Mouse (Mus musculus): Measurements from ENCODE around the gene Stat3. TPM values are rescaled to one million over a fixed set of nuclear protein-coding genes. Genes with fewer than 3 reads are reported as not detected.

The Stat3 gene
- polyA plus RNA-seq, 1 experiment from 2014 or later = 45.0 TPM

DNA sequence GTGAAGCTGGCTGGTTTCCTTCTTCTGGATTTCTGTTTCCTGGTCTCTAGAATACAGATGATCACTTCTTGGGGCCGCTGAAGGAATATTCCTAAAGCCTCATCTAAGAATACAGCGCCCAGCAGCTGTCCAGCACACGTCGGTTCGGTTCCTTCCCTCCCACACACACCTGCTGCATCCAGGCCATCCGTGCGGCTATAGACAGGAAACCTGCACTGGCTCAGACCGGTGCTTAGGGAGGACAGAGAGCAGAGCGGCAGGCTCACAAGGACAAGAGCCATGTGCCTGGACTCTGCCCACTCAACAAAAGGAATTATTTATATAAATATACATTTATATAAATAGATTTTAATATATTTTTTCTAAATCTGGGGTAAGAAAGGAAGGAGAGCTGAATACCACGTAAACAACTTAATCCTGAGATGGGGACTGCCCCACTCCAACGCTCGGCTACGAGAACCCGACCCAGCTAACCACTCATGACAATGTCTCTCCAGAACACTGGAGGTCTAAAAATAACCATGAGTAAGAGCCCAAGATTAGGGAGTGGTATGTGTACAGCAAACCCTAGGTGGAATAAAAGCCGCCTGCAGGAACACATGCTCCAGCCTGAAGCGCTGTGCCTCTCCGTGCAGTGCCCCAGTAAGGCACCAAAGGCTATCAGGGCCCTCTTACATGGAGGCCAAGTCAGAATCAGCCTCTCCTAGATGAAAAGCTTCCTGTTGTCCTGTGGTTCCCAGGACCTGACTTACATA, 26.8 kb downstream of the Stat3 start:
- Histone ChIP-seq H3K9ac (ENCODE audit: low read depth, low read length) (peak overlapping the region; percentile 52; the same call in 1 of the 2 replicates), H3K4me2 (peak overlapping the region; percentile 34), H3K36me3 (ENCODE audit: control insufficient read depth, insufficient read depth, low read length) (peaks cover 11% of the 10 kb centered on the region), H3K9me3 (replicated peaks; ENCODE audit: control insufficient read depth, low read length) (no peaks in the 10 kb centered on the region), H3K4me1 (ENCODE audit: control insufficient read depth, insufficient read depth, low read length) (peaks cover 11% of the 10 kb centered on the region), H3K27me3 (ENCODE audit: control insufficient read depth, insufficient read depth, low read length) (no peaks in the 10 kb centered on the region), H3K4me3 (ENCODE audit: low read depth, low read length) (no peak overlapping the region), H3K27ac (ENCODE audit: low read depth, low read length) (peak overlapping the region; percentile 70)
- ATAC-seq (replicated peaks; ENCODE audit: insufficient number of reproducible peaks, low FRiP score, low TSS enrichment) = no peak
- WGBS (ENCODE audit: insufficient replicate concordance) = 54% methylated on average over 17 of the region's 17 CpGs

DNA sequence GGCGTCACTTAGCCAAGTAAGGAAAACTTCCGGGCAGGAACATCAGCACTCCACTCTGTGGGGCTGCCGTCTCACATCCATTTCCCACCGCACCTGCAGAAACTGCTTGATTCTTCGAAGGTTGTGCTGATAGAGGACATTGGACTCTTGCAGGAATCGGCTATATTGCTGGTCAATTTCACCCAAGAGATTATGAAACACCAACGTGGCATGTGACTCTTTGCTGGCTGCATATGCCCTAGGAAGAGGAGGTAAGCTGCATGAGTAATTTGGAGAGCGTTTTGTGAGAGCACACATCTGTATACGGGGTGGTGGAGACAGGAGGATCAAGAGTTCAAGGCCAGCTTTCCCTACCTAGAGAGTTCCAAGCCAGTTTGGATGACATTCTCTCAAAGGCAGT, 30.8 kb downstream of the Stat3 start:
- Histone ChIP-seq H3K4me3 (ENCODE audit: low read depth, low read length) (no peak overlapping the region), H3K9ac (ENCODE audit: low read depth, low read length) (no peak overlapping the region), H3K4me1 (ENCODE audit: control insufficient read depth, insufficient read depth, low read length) (peaks cover 15% of the 10 kb centered on the region), H3K27ac (ENCODE audit: low read depth, low read length) (no peak overlapping the region), H3K4me2 (no peak overlapping the region), H3K27me3 (ENCODE audit: control insufficient read depth, insufficient read depth, low read length) (no peaks in the 10 kb centered on the region), H3K9me3 (replicated peaks; ENCODE audit: control insufficient read depth, low read length) (no peaks in the 10 kb centered on the region), H3K36me3 (ENCODE audit: control insufficient read depth, insufficient read depth, low read length) (peaks cover 18% of the 10 kb centered on the region)
- WGBS (ENCODE audit: insufficient replicate concordance) = 84% methylated on average over 9 of the region's 9 CpGs
- ATAC-seq (replicated peaks; ENCODE audit: insufficient number of reproducible peaks, low FRiP score, low TSS enrichment) = no peak

DNA sequence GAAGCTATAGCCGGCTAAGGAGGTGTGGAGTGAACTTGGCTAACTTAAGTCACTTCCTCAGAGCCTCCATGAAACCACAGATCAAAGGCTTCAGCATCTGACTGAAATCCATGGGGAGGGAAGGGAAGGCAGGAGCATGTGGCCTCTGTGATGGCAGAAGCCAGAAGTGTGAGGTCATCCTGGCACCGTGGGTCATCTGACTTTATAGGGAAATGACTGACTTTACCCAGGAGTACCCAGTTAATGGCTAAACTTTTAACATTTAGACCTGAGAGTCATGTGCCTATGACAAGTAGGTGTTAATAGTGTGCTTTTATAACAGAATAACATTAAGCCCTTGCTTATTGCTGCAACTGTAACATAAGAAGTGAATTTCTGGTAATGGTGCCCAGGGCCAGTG, 31.2 kb downstream of the Stat3 start:
- Histone ChIP-seq H3K9me3 (replicated peaks; ENCODE audit: control insufficient read depth, low read length) (no peaks in the 10 kb centered on the region), H3K9ac (ENCODE audit: low read depth, low read length) (no peak overlapping the region), H3K27me3 (ENCODE audit: control insufficient read depth, insufficient read depth, low read length) (no peaks in the 10 kb centered on the region), H3K4me3 (ENCODE audit: low read depth, low read length) (no peak overlapping the region), H3K36me3 (ENCODE audit: control insufficient read depth, insufficient read depth, low read length) (peaks cover 18% of the 10 kb centered on the region), H3K4me2 (no peak overlapping the region), H3K27ac (ENCODE audit: low read depth, low read length) (no peak overlapping the region), H3K4me1 (ENCODE audit: control insufficient read depth, insufficient read depth, low read length) (peaks cover 12% of the 10 kb centered on the region)
- 73% methylated on average over 2 of the region's 2 CpGs for WGBS (ENCODE audit: insufficient replicate concordance)
- ATAC-seq (replicated peaks; ENCODE audit: insufficient number of reproducible peaks, low FRiP score, low TSS enrichment) = no peak

DNA sequence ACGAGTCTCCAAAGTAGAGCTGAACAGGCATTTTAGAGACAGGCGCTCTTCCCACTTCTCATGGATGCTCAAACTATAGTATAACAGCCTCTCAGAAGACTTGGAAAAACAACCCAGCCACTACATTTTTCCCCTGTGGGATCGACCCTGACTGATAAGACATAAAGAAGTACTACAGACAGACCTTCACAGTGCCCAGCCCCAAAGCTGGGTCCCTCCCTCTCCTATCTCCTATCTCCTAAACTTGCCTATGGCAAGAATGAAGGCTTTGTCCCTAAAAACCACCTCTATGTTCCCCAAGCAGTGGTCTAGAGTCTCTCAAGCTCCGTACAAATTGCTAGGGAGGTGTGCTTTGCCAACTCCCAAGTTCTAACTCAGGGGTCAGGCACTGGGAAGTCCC, 32.5 kb downstream of the Stat3 start:
- H3K9me3 ChIP-seq (replicated peaks; ENCODE audit: control insufficient read depth, low read length) = no peaks in the 10 kb centered on the region
- H3K4me1 ChIP-seq (ENCODE audit: control insufficient read depth, insufficient read depth, low read length) = peaks cover 4% of the 10 kb centered on the region; the same call in 1 of the 2 replicates
- H3K36me3 ChIP-seq (ENCODE audit: control insufficient read depth, insufficient read depth, low read length) = peaks cover 23% of the 10 kb centered on the region
- no peak overlapping the region for H3K4me2 ChIP-seq
- H3K27me3 ChIP-seq (ENCODE audit: control insufficient read depth, insufficient read depth, low read length) = no peaks in the 10 kb centered on the region
- H3K27ac ChIP-seq (ENCODE audit: low read depth, low read length) = no peak overlapping the region
- no peak overlapping the region for H3K4me3 ChIP-seq (ENCODE audit: low read depth, low read length)
- ATAC-seq (replicated peaks; ENCODE audit: insufficient number of reproducible peaks, low FRiP score, low TSS enrichment) = no peak
- H3K9ac ChIP-seq (ENCODE audit: low read depth, low read length) = no peak overlapping the region
- 73% methylated on average over 4 of the region's 4 CpGs for WGBS (ENCODE audit: insufficient replicate concordance)

DNA sequence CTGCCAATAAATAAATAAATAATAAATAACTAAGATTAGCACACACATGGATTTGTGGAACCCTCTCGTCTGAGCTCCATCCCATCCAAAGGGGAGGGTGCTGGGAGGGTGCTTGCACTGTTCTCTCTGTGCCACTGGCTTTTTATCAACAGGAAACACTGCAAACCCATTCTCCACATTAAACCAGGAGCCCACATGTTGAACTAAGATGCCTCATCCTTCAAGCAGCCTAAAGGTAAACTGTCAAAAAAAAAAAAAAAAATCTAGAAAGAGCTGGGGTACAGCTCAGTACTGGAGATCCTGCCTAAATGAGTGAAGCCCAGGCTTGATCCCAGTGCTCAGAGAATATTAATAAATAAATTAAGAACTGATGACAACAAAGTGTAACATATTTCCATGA, 33.4 kb downstream of the Stat3 start:
- H3K4me2 ChIP-seq = no peak overlapping the region
- peaks cover 4% of the 10 kb centered on the region; the same call in 1 of the 2 replicates for H3K4me1 ChIP-seq (ENCODE audit: control insufficient read depth, insufficient read depth, low read length)
- no peaks in the 10 kb centered on the region for H3K9me3 ChIP-seq (replicated peaks; ENCODE audit: control insufficient read depth, low read length)
- H3K36me3 ChIP-seq (ENCODE audit: control insufficient read depth, insufficient read depth, low read length) = peaks cover 28% of the 10 kb centered on the region
- ATAC-seq (replicated peaks; ENCODE audit: insufficient number of reproducible peaks, low FRiP score, low TSS enrichment) = no peak
- no peaks in the 10 kb centered on the region for H3K27me3 ChIP-seq (ENCODE audit: control insufficient read depth, insufficient read depth, low read length)
- H3K27ac ChIP-seq (ENCODE audit: low read depth, low read length) = no peak overlapping the region
- WGBS (ENCODE audit: insufficient replicate concordance) = 36% methylated on average over 1 of the region's 1 CpGs
- H3K4me3 ChIP-seq (ENCODE audit: low read depth, low read length) = no peak overlapping the region
- H3K9ac ChIP-seq (ENCODE audit: low read depth, low read length) = no peak overlapping the region

DNA sequence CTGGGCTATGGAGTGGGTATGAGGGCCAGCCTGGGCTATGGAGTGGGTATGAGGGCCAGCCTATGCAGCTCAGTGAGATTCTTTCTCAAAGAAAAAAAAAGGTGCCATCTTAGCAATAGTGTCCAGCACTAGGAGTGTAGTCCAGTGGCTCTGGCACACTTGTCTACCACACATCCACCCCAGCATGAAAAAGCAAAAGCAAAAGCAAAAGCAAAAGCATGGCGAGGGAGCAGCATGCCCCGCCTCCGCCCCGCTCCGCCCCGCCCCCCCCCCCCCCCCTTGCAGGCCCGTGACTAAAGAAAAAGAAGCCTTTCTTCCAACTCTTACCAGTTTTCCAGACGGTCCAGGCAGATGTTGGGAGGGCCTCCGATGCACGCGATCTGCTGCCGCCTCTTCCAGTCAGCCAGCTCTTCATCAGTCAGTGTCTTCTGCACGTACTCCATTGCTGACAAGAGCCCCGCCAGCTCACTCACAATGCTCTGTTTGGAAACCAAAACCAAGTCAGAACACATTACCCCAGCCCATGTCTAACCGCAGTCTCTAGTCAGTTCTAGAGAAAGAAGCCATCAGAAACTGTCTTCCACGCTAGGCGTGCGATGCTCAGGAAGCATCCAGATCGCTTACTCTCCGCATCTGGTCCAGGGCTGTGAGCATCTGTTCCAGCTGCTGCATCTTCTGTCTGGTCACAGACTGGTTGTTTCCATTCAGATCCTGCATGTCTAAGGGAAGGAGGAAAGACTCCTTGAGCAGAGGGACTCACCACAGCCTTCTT, 34.6 kb downstream of the Stat3 start:
- WGBS (ENCODE audit: insufficient replicate concordance) = 72% methylated on average over 19 of the region's 20 CpGs
- Histone ChIP-seq H3K27me3 (ENCODE audit: control insufficient read depth, insufficient read depth, low read length) (no peaks in the 10 kb centered on the region), H3K9ac (ENCODE audit: low read depth, low read length) (no peak overlapping the region), H3K9me3 (replicated peaks; ENCODE audit: control insufficient read depth, low read length) (no peaks in the 10 kb centered on the region), H3K27ac (ENCODE audit: low read depth, low read length) (no peak overlapping the region), H3K4me2 (no peak overlapping the region), H3K4me1 (ENCODE audit: control insufficient read depth, insufficient read depth, low read length) (peaks cover 4% of the 10 kb centered on the region; the same call in 1 of the 2 replicates), H3K36me3 (ENCODE audit: control insufficient read depth, insufficient read depth, low read length) (peaks cover 29% of the 10 kb centered on the region), H3K4me3 (ENCODE audit: low read depth, low read length) (no peak overlapping the region)
- no peak for ATAC-seq (replicated peaks; ENCODE audit: insufficient number of reproducible peaks, low FRiP score, low TSS enrichment)

DNA sequence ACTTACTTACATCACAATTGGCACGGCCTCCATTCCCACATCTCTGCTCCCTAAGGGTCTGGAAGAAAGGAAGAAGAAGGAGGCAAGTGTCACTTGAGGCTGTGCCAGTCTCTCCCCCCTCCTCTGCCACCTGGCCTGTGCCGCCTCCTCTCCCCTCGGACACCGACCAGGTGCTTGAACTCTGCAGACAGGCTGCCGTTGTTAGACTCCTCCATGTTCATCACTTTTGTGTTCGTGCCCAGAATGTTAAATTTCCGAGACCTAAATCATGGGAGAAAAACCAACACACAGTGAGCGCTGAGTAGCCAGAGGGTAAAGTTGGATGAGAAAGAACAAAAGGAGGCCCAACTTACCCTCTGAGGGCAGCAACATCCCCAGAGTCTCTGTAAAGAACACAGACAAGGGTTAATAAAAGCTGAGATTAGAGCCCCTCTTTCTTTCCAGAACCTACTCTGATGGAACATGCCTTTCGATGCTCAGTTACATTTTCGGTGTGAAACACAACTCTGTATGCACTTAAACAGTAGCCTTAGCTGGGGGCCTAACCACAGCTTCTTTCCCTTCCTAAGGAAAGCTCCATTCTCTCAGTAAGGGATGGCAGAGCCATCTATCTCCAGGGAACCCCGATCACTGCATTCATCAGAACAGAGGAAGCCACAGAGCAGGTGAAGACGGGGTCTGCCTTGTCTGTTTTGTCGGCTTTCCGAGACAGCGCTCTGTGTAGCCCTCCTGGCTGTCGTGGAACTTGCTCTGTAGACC, 40.7 kb downstream of the Stat3 start:
- Histone ChIP-seq H3K27ac (ENCODE audit: low read depth, low read length) (no peak overlapping the region), H3K36me3 (ENCODE audit: control insufficient read depth, insufficient read depth, low read length) (peaks cover 14% of the 10 kb centered on the region), H3K9ac (ENCODE audit: low read depth, low read length) (no peak overlapping the region), H3K4me2 (no peak overlapping the region), H3K9me3 (replicated peaks; ENCODE audit: control insufficient read depth, low read length) (no peaks in the 10 kb centered on the region), H3K4me1 (ENCODE audit: control insufficient read depth, insufficient read depth, low read length) (peaks cover 4% of the 10 kb centered on the region; the same call in 1 of the 2 replicates), H3K4me3 (ENCODE audit: low read depth, low read length) (no peak overlapping the region), H3K27me3 (ENCODE audit: control insufficient read depth, insufficient read depth, low read length) (no peaks in the 10 kb centered on the region)
- 83% methylated on average over 16 of the region's 16 CpGs for WGBS (ENCODE audit: insufficient replicate concordance)
- ATAC-seq (replicated peaks; ENCODE audit: insufficient number of reproducible peaks, low FRiP score, low TSS enrichment) = no peak

All from heart, embryonic 11.5 days (tissue).